Mouse (Mus musculus) liver, embryonic 15.5 days (tissue): Measurements from ENCODE around the gene Gm43720. TPM values are rescaled to one million over a fixed set of nuclear protein-coding genes. Genes with fewer than 3 reads are reported as not detected.

Experiments
- ATAC-seq: fragments of 200-750 bp; cut with Nextera tagmentation; 2 replicates; pipeline ENCODE4 v1.8.0; 2017; ENCODE audit warnings: moderate number of reproducible peaks, mild to moderate bottlenecking, moderate library complexity; ENCODE audit not compliant: insufficient read depth
- H3K27ac ChIP-seq: fragments of 300-500 bp; sonication (generic); replicated peaks from 2 replicates; pipeline ENCODE4 v1.5.1; 2015; ENCODE audit warnings: mild to moderate bottlenecking, inconsistent platforms
- H3K27me3 ChIP-seq: fragments of 300-500 bp; sonication (generic); 2 replicates; pipeline ENCODE4 v1.6.1; 2015; ENCODE audit warnings: mild to moderate bottlenecking, inconsistent platforms
- H3K36me3 ChIP-seq: fragments of 300-500 bp; sonication (generic); replicated peaks from 2 replicates; pipeline ENCODE4 v1.6.1; 2015; ENCODE audit warnings: moderate library complexity, mild to moderate bottlenecking, inconsistent platforms
- H3K4me1 ChIP-seq: fragments of 300-500 bp; sonication (generic); replicated peaks from 2 replicates; pipeline ENCODE4 v1.6.1; 2015; ENCODE audit warnings: inconsistent platforms
- H3K4me2 ChIP-seq: fragments of 300-500 bp; sonication (generic); 2 replicates; pipeline ENCODE4 v1.6.1; 2015; ENCODE audit warnings: moderate library complexity, mild to moderate bottlenecking, inconsistent platforms
- H3K4me3 ChIP-seq: fragments of 300-500 bp; sonication (generic); replicated peaks from 2 replicates; pipeline ENCODE4 v1.5.1; 2015; ENCODE audit warnings: mild to moderate bottlenecking, inconsistent platforms
- H3K9ac ChIP-seq: fragments of 300-500 bp; sonication (generic); 2 replicates; pipeline ENCODE4 v1.6.1; 2015; ENCODE audit warnings: moderate library complexity, mild to moderate bottlenecking, inconsistent platforms
- H3K9me3 ChIP-seq: fragments of 300-500 bp; sonication (generic); replicated peaks from 2 replicates; pipeline ENCODE4 v1.6.1; 2016; ENCODE audit warnings: inconsistent platforms
- WGBS: fragments of 180-500 bp; shearing (Covaris S2); methylation state at CpG from one replicate; pipeline ENCODE4 v1.1.7; 2015; ENCODE audit warnings: mixed read lengths; ENCODE audit not compliant: insufficient replicate concordance; 5-methylcytosine and 5-hydroxymethylcytosine counted together
- polyA plus RNA-seq: library from polyadenylated mRNA; unstranded; fragments of >200 nt; fragmentation: Nextera tagmentation; extraction: Ambion mirVana; gene quantifications from 2 replicates; pipeline ENCODE4 v1.2.1, GENCODE M21; 2015

Gene Gm43720
- polyA plus RNA-seq, 1 experiment from 2014 or later = not detected

DNA sequence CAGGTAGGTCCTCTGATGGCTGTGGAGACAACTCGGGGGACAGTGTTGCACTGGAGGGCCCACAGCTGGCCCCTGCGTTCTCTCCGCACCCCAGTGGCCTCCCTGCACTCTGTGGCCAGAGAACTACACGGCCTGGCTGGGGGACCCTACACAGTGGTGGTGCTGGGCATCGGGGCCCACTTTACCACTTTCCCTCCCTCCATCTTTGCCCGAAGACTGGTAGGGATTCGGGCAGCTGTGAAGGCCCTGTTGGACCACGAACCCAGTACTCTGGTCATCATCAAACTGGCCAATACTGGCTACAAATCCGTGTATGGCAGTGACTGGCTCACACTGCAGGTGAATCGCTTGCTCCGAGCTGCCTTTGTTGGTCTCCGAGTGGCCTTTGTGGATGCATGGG lies 28.6 kb downstream of the Gm43720 start:
- H3K9me3 ChIP-seq = no peaks in the 10 kb centered on the region
- no peak overlapping the region for H3K4me2 ChIP-seq
- H3K27me3 ChIP-seq = no peaks in the 10 kb centered on the region
- no peaks in the 10 kb centered on the region for H3K36me3 ChIP-seq
- no peak for ATAC-seq
- H3K27ac ChIP-seq = no peak overlapping the region
- no peak overlapping the region for H3K4me3 ChIP-seq
- H3K4me1 ChIP-seq = peaks cover 12% of the 10 kb centered on the region
- no peak overlapping the region for H3K9ac ChIP-seq
- 70% methylated on average over 12 of the region's 12 CpGs for WGBS

DNA sequence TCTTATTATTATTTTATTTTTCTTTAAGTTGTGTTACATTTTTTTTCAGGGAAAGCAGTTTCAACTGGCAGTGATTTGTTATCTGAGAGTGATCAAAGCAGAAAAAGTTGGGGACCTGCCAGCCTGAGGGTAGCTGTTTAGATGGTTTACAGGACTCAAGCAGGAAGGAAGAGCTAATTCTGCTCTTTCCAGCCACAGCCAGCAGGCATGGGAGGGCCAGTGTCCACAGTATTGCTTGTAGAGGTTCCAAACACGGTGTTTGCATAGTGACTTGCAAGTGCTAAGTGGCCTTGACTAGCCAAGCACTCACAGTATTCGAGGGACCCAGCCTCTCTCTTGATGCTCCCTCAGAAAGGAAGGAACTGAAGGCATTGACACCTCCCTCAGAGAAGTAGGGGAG lies 38.2 kb downstream of the Gm43720 start:
- no peaks in the 10 kb centered on the region for H3K4me1 ChIP-seq
- no peak overlapping the region for H3K9ac ChIP-seq
- no peak overlapping the region for H3K4me2 ChIP-seq
- no peak for ATAC-seq
- no peak overlapping the region for H3K27ac ChIP-seq
- no peaks in the 10 kb centered on the region for H3K27me3 ChIP-seq
- H3K9me3 ChIP-seq = no peaks in the 10 kb centered on the region
- no peaks in the 10 kb centered on the region for H3K36me3 ChIP-seq
- H3K4me3 ChIP-seq = no peak overlapping the region
- WGBS = 6% methylated on average over 2 of the region's 2 CpGs

DNA sequence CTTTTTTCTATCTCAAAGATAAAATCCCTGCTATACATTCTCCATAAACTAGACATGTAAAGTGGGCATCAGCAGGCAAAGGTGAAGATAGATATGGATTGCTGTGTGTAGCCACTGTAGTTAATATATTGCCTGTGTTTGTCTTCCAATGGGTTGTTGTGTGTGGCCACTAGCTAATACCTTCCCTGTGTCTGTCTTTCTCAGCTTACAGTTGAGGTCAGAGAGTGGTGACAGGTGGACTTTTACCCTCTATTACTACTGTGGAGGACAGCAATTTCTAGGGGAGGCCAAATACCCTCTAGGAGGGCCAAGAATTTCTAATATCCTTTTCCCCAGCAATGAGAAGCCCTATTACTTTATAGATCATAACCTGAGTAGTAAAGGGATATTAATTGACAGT lies 45.5 kb downstream of the Gm43720 start:
- Histone ChIP-seq H3K4me1 (no peaks in the 10 kb centered on the region), H3K27ac (no peak overlapping the region), H3K9me3 (no peaks in the 10 kb centered on the region), H3K9ac (no peak overlapping the region), H3K4me3 (no peak overlapping the region), H3K4me2 (no peak overlapping the region), H3K27me3 (no peaks in the 10 kb centered on the region), H3K36me3 (no peaks in the 10 kb centered on the region)
- ATAC-seq = no peak

DNA sequence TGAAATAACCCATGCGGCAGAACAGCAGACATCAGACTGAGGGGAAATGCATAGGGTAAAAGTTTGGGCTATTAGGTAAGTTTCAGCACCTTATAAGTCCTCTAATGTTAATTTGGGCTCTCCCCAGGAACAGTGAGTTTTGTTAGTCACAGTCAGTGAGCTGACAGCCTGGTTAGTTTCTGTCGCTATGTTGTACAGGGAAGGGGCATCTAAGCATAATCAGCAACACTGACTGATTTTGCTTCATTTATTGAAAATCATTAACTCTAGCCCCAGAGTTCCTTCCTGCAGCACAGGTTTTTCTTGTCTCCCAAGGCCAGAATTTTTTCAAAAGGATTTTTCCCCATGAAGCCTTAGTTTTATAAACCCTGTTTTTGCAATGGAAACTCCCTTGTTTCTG lies 46.0 kb downstream of the Gm43720 start:
- Histone ChIP-seq H3K4me1 (no peaks in the 10 kb centered on the region), H3K9ac (no peak overlapping the region), H3K36me3 (no peaks in the 10 kb centered on the region), H3K27me3 (no peaks in the 10 kb centered on the region), H3K9me3 (no peaks in the 10 kb centered on the region), H3K4me3 (no peak overlapping the region), H3K27ac (no peak overlapping the region), H3K4me2 (no peak overlapping the region)
- ATAC-seq = no peak
- WGBS = 84% methylated on average over 2 of the region's 2 CpGs

DNA sequence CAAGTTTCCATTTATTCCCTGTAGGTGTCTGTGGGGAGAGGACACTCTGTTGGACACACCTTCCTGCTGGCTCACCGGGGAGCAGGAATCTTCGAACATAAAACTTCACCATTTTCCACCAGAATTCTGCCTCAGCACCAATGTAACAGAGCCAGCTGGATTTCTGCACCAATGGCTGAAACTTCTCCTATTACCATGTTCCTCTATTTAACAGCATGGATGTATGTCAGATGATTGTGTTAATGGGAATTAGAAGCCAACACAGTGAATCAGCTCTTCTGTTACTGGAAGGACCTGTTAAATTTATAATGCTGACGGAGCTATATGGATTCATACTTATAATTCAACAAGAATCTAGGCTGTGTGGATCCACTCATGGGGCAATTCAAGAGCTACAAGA lies 50.2 kb downstream of the Gm43720 start:
- Histone ChIP-seq H3K9me3 (no peaks in the 10 kb centered on the region), H3K4me1 (no peaks in the 10 kb centered on the region), H3K4me2 (no peak overlapping the region), H3K9ac (no peak overlapping the region), H3K36me3 (no peaks in the 10 kb centered on the region), H3K4me3 (no peak overlapping the region), H3K27ac (no peak overlapping the region), H3K27me3 (no peaks in the 10 kb centered on the region)
- 80% methylated on average over 3 of the region's 3 CpGs for WGBS
- ATAC-seq = no peak

DNA sequence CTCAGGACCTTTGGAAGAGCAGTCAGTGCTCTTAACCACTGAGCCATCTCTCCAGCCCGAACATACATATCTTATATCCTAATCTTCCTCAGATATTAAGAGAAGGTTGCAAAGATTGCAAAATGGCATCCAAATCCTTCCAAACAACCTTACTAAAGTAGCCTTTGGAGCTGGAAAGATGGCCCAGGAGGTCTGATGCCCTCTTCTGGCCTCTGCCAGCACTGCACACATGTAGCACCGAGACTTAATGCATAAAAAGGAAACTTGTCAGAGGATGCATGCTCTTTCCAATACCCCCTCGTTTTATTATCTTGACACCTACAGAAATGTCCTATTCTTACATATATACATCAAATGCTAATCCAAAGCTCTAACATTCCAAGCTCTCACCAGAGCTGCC lies 51.7 kb downstream of the Gm43720 start:
- WGBS = 24% methylated on average over 3 of the region's 3 CpGs
- no peaks in the 10 kb centered on the region for H3K36me3 ChIP-seq
- no peak overlapping the region for H3K9ac ChIP-seq
- no peaks in the 10 kb centered on the region for H3K27me3 ChIP-seq
- H3K4me3 ChIP-seq = no peak overlapping the region
- no peak overlapping the region for H3K4me2 ChIP-seq
- H3K4me1 ChIP-seq = no peaks in the 10 kb centered on the region
- ATAC-seq = no peak
- H3K27ac ChIP-seq = no peak overlapping the region
- H3K9me3 ChIP-seq = no peaks in the 10 kb centered on the region

DNA sequence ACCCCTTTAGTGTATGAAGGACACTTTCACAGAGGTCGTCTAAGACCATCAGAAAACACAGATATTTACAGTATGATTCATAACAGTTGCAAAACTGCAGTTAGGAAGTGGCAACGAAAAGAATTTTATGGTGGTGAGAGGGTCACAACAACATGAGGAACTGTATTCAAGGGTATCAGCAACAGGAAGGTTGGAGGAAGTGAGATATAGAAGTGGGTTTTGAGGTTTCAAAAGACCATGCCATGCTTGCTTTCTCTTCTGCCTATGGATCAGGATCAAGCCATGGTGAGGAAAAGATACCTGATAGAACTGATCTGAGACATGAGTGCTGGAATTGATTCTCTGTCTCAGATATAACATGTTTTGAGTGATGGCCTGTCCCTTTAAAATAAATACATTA lies 52.4 kb downstream of the Gm43720 start:
- no peak for ATAC-seq
- Histone ChIP-seq H3K9ac (no peak overlapping the region), H3K27ac (no peak overlapping the region), H3K4me3 (no peak overlapping the region), H3K27me3 (no peaks in the 10 kb centered on the region), H3K9me3 (no peaks in the 10 kb centered on the region), H3K4me1 (no peaks in the 10 kb centered on the region), H3K36me3 (no peaks in the 10 kb centered on the region), H3K4me2 (no peak overlapping the region)
- WGBS = 14% methylated on average over 2 of the region's 2 CpGs

DNA sequence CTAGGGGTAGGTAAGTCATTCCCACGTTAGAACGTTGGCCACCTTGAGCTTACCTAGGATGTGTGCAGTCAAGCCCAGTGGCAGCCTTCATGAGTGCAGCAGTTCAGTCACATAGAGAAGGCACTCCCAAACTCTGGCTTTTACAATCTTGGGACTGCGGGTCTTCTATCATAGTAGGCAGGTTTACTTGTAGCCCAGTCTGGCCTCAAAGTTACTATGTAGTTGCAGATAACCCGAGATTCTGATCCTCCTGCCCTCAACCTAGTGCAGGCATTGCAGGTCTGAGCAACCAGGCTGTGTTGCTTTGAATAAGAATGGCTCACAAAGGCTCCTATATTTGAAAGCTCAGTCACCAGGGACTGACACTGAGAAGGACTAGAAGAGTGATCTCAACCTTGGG lies 53.3 kb downstream of the Gm43720 start:
- WGBS = 34% methylated on average over 4 of the region's 4 CpGs
- no peak overlapping the region for H3K4me3 ChIP-seq
- H3K9ac ChIP-seq = no peak overlapping the region
- H3K4me1 ChIP-seq = no peaks in the 10 kb centered on the region
- H3K9me3 ChIP-seq = no peaks in the 10 kb centered on the region
- no peak for ATAC-seq
- no peaks in the 10 kb centered on the region for H3K36me3 ChIP-seq
- H3K4me2 ChIP-seq = no peak overlapping the region
- no peaks in the 10 kb centered on the region for H3K27me3 ChIP-seq
- H3K27ac ChIP-seq = no peak overlapping the region

DNA sequence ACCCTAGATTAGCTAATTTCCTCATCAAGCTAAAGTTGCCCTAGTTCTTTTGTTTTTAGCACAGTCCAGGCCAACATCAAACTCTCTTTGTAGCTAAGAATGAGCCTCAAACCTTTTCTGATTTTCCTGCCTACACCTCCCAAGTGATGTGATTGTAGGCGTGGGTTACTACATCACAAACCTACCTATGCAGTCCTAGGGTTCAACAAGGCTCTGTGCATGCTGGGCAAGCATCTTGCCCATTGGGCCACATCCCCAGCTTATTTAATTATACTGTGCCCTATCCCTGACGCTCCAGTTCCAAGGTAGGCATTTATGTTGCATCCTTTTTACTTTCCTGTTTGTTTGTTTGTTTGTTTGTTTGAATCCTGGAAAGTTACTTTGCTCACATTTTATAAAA lies 54.1 kb downstream of the Gm43720 start, which contains the start of gene Nxpe5:
Gene Nxpe5, plus strand, starts transcription at position 199 of the 400 bp plus-strand sequence.
- no peak within 1 kb of the TSS for H3K9ac ChIP-seq
- ATAC-seq = no peak
- H3K36me3 ChIP-seq = no peaks in the 10 kb centered on the region
- H3K27me3 ChIP-seq = no peaks in the 10 kb centered on the region
- no peak within 1 kb of the TSS for H3K4me2 ChIP-seq
- no peaks in the 10 kb centered on the region for H3K4me1 ChIP-seq
- 49% methylated on average over 2 of the region's 2 CpGs for WGBS
- H3K27ac ChIP-seq = no peak within 1 kb of the TSS
- H3K4me3 ChIP-seq = no peak within 1 kb of the TSS
- no peaks in the 10 kb centered on the region for H3K9me3 ChIP-seq

DNA sequence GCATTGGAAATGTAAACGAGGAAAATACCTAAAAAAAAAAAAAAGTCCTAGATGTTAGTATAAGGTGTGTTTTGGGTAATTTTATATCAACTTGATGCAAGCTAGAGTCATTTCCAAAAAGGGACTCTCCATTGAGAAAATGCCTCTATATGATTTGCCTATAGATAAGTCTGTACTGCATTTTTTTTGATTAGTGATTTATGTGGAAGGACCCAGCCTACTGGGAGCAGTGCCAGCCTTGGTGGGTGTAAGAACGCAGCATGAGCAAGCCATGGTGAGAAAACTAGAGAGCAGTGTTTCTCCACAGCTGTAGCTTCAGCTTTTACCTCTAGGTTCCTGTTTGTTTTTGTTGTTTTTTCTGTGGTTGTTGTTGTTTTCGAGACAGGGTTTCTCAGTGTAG lies 56.5 kb downstream of the Gm43720 start:
- H3K4me2 ChIP-seq = no peak overlapping the region
- H3K27ac ChIP-seq = no peak overlapping the region
- no peaks in the 10 kb centered on the region for H3K9me3 ChIP-seq
- no peak overlapping the region for H3K9ac ChIP-seq
- no peaks in the 10 kb centered on the region for H3K27me3 ChIP-seq
- ATAC-seq = no peak
- H3K4me3 ChIP-seq = no peak overlapping the region
- no peaks in the 10 kb centered on the region for H3K36me3 ChIP-seq
- 46% methylated on average over 3 of the region's 3 CpGs for WGBS
- no peaks in the 10 kb centered on the region for H3K4me1 ChIP-seq

DNA sequence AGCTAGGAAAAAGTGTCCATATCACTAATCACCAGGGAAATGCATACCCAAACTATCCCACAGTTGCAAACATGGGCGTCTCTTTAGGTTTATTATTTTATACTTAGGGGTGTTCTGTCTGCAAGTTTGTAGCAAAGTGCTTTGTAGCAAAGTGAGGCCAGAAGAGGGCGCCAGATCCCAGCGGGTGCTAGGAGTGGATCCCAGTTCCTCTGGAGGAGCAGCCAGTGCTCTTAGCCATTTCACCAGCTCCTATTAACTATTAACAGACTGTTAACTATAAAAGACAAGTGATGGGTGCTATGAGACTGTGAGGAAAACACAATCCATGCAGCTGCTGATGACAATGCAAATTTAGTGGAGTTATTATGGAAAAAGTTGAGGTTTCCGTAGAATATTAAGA lies 57.6 kb downstream of the Gm43720 start:
- 20% methylated on average over 4 of the region's 4 CpGs for WGBS
- no peak for ATAC-seq
- Histone ChIP-seq H3K4me1 (no peaks in the 10 kb centered on the region), H3K4me3 (no peak overlapping the region), H3K36me3 (no peaks in the 10 kb centered on the region), H3K27ac (no peak overlapping the region), H3K4me2 (no peak overlapping the region), H3K27me3 (no peaks in the 10 kb centered on the region), H3K9ac (no peak overlapping the region), H3K9me3 (no peaks in the 10 kb centered on the region)

DNA sequence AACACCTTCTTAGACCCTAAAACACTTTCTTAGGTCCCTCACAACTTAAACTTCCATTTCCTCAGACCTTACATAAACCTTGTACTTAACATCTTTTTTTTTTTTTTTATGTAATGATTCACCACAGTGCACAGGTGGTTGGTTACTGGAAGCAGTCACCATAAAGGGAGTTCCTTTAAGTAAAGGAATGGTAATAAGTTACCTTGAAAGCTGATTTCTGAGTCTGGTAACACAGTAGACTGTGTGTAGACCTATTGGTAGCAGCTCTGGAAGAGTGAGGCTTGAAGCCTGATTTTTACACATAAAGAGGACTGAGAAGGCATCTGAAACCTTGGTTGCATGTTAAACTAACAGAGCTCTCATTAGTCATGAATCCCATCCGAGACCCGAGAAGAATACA lies 59.9 kb downstream of the Gm43720 start:
- Histone ChIP-seq H3K9ac (no peak overlapping the region), H3K4me2 (no peak overlapping the region), H3K9me3 (no peaks in the 10 kb centered on the region), H3K27ac (no peak overlapping the region), H3K4me1 (no peaks in the 10 kb centered on the region), H3K27me3 (no peaks in the 10 kb centered on the region), H3K4me3 (no peak overlapping the region), H3K36me3 (no peaks in the 10 kb centered on the region)
- WGBS = 41% methylated on average over 2 of the region's 2 CpGs
- ATAC-seq = no peak
